In genomic region chr12:112941776-112942713, GRCm38 (mm10) we compare ENCODE assay signal across 8 mouse cellular contexts. TPM values are rescaled to one million over a fixed set of nuclear protein-coding genes. Genes with fewer than 3 reads are reported as not detected.
DNase-seq lines count a peak whose midpoint lies in the region; ATAC-seq and TF ChIP-seq lines count a peak whose summit lies in the region.

Gene Nudt14, minus strand, starts transcription at chr12:112942124.

- peak; percentile 88 for ATAC-seq in heart, embryonic 12.5 days (ENCODE audit: insufficient number of reproducible peaks, low FRiP score)
- peak; percentile 83 for ATAC-seq in kidney, embryonic 16.5 days (ENCODE audit: low FRiP score, low TSS enrichment)
- peak; percentile 87 for ATAC-seq in liver, embryonic 14.5 days (ENCODE audit: insufficient read depth)
- ATAC-seq in stomach, embryonic 16.5 days (ENCODE audit: insufficient read depth, low FRiP score), result peak; percentile 89

- no peaks in the 10 kb centered on the region for H3K36me3 ChIP-seq in C2C12 (ENCODE audit: control insufficient read depth, insufficient read depth)
- no peaks in the 10 kb centered on the region for H3K36me3 ChIP-seq in heart, embryonic 12.5 days
- no peaks in the 10 kb centered on the region for H3K36me3 ChIP-seq in kidney, embryonic 16.5 days (ENCODE audit: insufficient read depth, low read length)
- H3K36me3 ChIP-seq in liver, embryonic 14.5 days (replicated peaks; ENCODE audit: control insufficient read depth, insufficient read depth, low read depth), result no peaks in the 10 kb centered on the region
- H3K36me3 ChIP-seq in stomach, embryonic 16.5 days (ENCODE audit: control insufficient read depth, insufficient read depth, low read length), result no peaks in the 10 kb centered on the region

- H3K9ac ChIP-seq in heart, embryonic 12.5 days, result peak within 1 kb of the TSS; percentile 85
- peak within 1 kb of the TSS; percentile 84 for H3K9ac ChIP-seq in kidney, embryonic 16.5 days (replicated peaks; ENCODE audit: low read length)
- peak within 1 kb of the TSS; percentile 61 for H3K9ac ChIP-seq in liver, embryonic 14.5 days (replicated peaks)
- H3K9ac ChIP-seq in stomach, embryonic 16.5 days (ENCODE audit: low read length), result peak within 1 kb of the TSS; percentile 85

- no peaks in the 10 kb centered on the region for H3K9me3 ChIP-seq in heart, embryonic 12.5 days (replicated peaks)
- H3K9me3 ChIP-seq in kidney, embryonic 16.5 days (ENCODE audit: low read length), result no peaks in the 10 kb centered on the region
- H3K9me3 ChIP-seq in liver, embryonic 14.5 days (ENCODE audit: control insufficient read depth, low read length), result no peaks in the 10 kb centered on the region
- no peaks in the 10 kb centered on the region for H3K9me3 ChIP-seq in stomach, embryonic 16.5 days (replicated peaks; ENCODE audit: control insufficient read depth, low read length)

- peak within 1 kb of the TSS; percentile 40 for H3K4me3 ChIP-seq in C2C12 (ENCODE audit: insufficient read depth, poor library complexity, severe bottlenecking)
- H3K4me3 ChIP-seq in embryonic fibroblast, embryonic 13.5 days (ENCODE audit: insufficient read depth, low read length), result peak within 1 kb of the TSS; percentile 47
- H3K4me3 ChIP-seq in heart, embryonic 12.5 days, result peak within 1 kb of the TSS; percentile 83
- H3K4me3 ChIP-seq in kidney, embryonic 16.5 days (ENCODE audit: low read length), result peak within 1 kb of the TSS; percentile 78
- peak within 1 kb of the TSS; percentile 72 to 82 for H3K4me3 ChIP-seq in liver, embryonic 14.5 days (ENCODE audit: insufficient read depth in 1 of 2, low read depth in 2 of 2, low read length in 2 of 2)
- H3K4me3 ChIP-seq in stomach, embryonic 16.5 days (replicated peaks; ENCODE audit: low read length), result peak within 1 kb of the TSS; percentile 69

- peaks cover 8% of the 10 kb centered on the region for H3K79me2 ChIP-seq in C2C12 (ENCODE audit: control insufficient read depth, insufficient read depth)

- H3ac ChIP-seq in C2C12 (ENCODE audit: control insufficient read depth, insufficient read length, low read depth), result peak within 1 kb of the TSS; percentile 96

- 2% methylated on average over 58 of the region's 58 CpGs for WGBS in heart, embryonic 12.5 days
- WGBS in kidney, embryonic 16.5 days, result 1% methylated on average over 55 of the region's 58 CpGs
- WGBS in liver, embryonic 14.5 days (ENCODE audit: insufficient replicate concordance), result 2% methylated on average over 57 of the region's 58 CpGs
- 1% methylated on average over 58 of the region's 58 CpGs for WGBS in stomach, embryonic 16.5 days

- H3K4me1 ChIP-seq in embryonic fibroblast, embryonic 13.5 days (ENCODE audit: control insufficient read depth, insufficient read depth, low read length), result 0 out of 2 replicates have a peak, but pooled peaks cover 2% of the 10 kb centered on the region
- H3K4me1 ChIP-seq in heart, embryonic 12.5 days (replicated peaks), result peaks cover 36% of the 10 kb centered on the region
- H3K4me1 ChIP-seq in kidney, embryonic 16.5 days (ENCODE audit: insufficient read depth, low read length), result peaks cover 14% of the 10 kb centered on the region
- H3K4me1 ChIP-seq in liver, embryonic 14.5 days (replicated peaks; ENCODE audit: control insufficient read depth in 2 of 2, insufficient read depth in 2 of 2, low read length in 1 of 2), result peaks cover 3 to 10% of the 10 kb centered on the region in 2 experiments; a peak in 3 of 4 replicates
- peaks cover 29% of the 10 kb centered on the region for H3K4me1 ChIP-seq in stomach, embryonic 16.5 days (ENCODE audit: control insufficient read depth, insufficient read depth, low read length)

- TF ChIP-seq CTCF in C2C12 (IDR thresholded peaks at IDR 0.05; ENCODE audit: control insufficient read depth, insufficient read depth, insufficient read length), result no peak
- no peak for TF ChIP-seq CTCF in embryonic fibroblast, embryonic 13.5 days (IDR thresholded peaks at IDR 0.05; ENCODE audit: borderline replicate concordance, insufficient read depth, low read length)
- no peak for TF ChIP-seq CTCF in liver, embryonic 14.5 days (IDR thresholded peaks at IDR 0.05; ENCODE audit: low read depth)

- H3K27ac ChIP-seq in embryonic fibroblast, embryonic 13.5 days (ENCODE audit: insufficient read depth, low read length), result no peak within 1 kb of the TSS
- peak within 1 kb of the TSS; percentile 58; the same call in 1 of the 2 replicates for H3K27ac ChIP-seq in heart, embryonic 12.5 days (ENCODE audit: poor library complexity, severe bottlenecking)
- H3K27ac ChIP-seq in kidney, embryonic 16.5 days (ENCODE audit: low read length), result peak within 1 kb of the TSS; percentile 83
- no peak within 1 kb of the TSS for H3K27ac ChIP-seq in liver, embryonic 14.5 days
- H3K27ac ChIP-seq in stomach, embryonic 16.5 days (ENCODE audit: low read length), result peak within 1 kb of the TSS; percentile 85

- H3K27me3 ChIP-seq in C2C12 (ENCODE audit: control insufficient read depth, insufficient read depth, insufficient read length), result no peaks in the 10 kb centered on the region
- 0 out of 2 replicates have a peak, but pooled peaks cover 17% of the 10 kb centered on the region for H3K27me3 ChIP-seq in heart, embryonic 12.5 days (replicated peaks)
- H3K27me3 ChIP-seq in kidney, embryonic 16.5 days (ENCODE audit: insufficient read depth, low read length), result no peaks in the 10 kb centered on the region
- H3K27me3 ChIP-seq in liver, embryonic 14.5 days (ENCODE audit: control insufficient read depth, insufficient read depth, low read length), result no peaks in the 10 kb centered on the region
- H3K27me3 ChIP-seq in stomach, embryonic 16.5 days (ENCODE audit: control insufficient read depth, insufficient read depth, low read length), result no peaks in the 10 kb centered on the region

- peak; percentile 69 for TF ChIP-seq POLR2A in embryonic fibroblast, embryonic 13.5 days (IDR thresholded peaks at IDR 0.05; ENCODE audit: low read depth, low read length)

- TF ChIP-seq EP300 in liver, embryonic 14.5 days (IDR thresholded peaks at IDR 0.05; ENCODE audit: low read depth), result no peak

- no peaks in the 10 kb centered on the region for H3K79me3 ChIP-seq in C2C12 (ENCODE audit: low read depth)

- peak within 1 kb of the TSS; percentile 83 for H3K4me2 ChIP-seq in heart, embryonic 12.5 days
- peak within 1 kb of the TSS; percentile 71 for H3K4me2 ChIP-seq in kidney, embryonic 16.5 days (replicated peaks; ENCODE audit: low read depth, low read length)
- peak within 1 kb of the TSS; percentile 57 for H3K4me2 ChIP-seq in liver, embryonic 14.5 days (ENCODE audit: low read depth)
- H3K4me2 ChIP-seq in stomach, embryonic 16.5 days (ENCODE audit: low read depth, low read length), result peak within 1 kb of the TSS; percentile 78

- peak; percentile 82 to 92 for DNase-seq in adrenal gland, postnatal 36 days
- peak; percentile 50 to 53 (median 50) for DNase-seq in liver, embryonic 14.5 days (ENCODE audit: low read depth in 3 of 3, low spot score in 3 of 3)
- peak; percentile 83 for DNase-seq in neural tube, embryonic 10.5 days (ENCODE audit: extremely low spot score, low spot score)

TF ChIP-seq in C2C12, 6 proteins besides CTCF, POLR2A, EP300 and RAD21:
- no peak for TF ChIP-seq MYOD1 (IDR thresholded peaks at IDR 0.05; ENCODE audit: control insufficient read depth, insufficient read length, low read depth)
- TF ChIP-seq FOSL1 (IDR thresholded peaks at IDR 0.05; ENCODE audit: insufficient read depth, low read length, poor library complexity, severe bottlenecking), result no peak
- TF ChIP-seq MYOG (IDR thresholded peaks at IDR 0.05; ENCODE audit: control insufficient read depth, extremely low read depth, insufficient read length), result no peak
- no peak for TF ChIP-seq CEBPB (IDR thresholded peaks at IDR 0.05; ENCODE audit: low read depth)
- TF ChIP-seq MAX (IDR thresholded peaks at IDR 0.05), result no peak
- TF ChIP-seq USF1 (IDR thresholded peaks at IDR 0.05; ENCODE audit: low read depth), result no peak

RNA-seq across cellular contexts. Expression of gene Nudt14, which starts in this region (rescaled TPM):
- polyA plus RNA-seq in C2C12 (2012; fragmentation: generic; extraction: Trizol), result 77.7 TPM
- 10 to 100 TPM; 26.5 to 34.7 TPM for total RNA-seq in adrenal gland, postnatal 36 days (2021)
- polyA plus RNA-seq in embryonic fibroblast, embryonic 13.5 days (2011; ENCODE audit: insufficient read length, low read depth, missing spikeins), result 6.4 and 8.4 TPM in 2 replicates
- polyA plus RNA-seq in heart, embryonic 12.5 days (2016; fragmentation: Nextera tagmentation; extraction: Ambion mirVana), result 38.3 and 41.7 TPM in 2 replicates
- 99.1 and 104 TPM in 2 replicates for polyA plus RNA-seq in kidney, embryonic 16.5 days (2015; fragmentation: Nextera tagmentation; extraction: Ambion mirVana)
- 6.3 and 7.5 TPM in 2 replicates for polyA plus RNA-seq in liver, embryonic 14.5 days (2012; rRNA removed)
- polyA plus RNA-seq in liver, embryonic 14.5 days (2014; fragmentation: Nextera tagmentation; extraction: Ambion mirVana), result 16.9 and 18.4 TPM in 2 replicates
- 80.2 and 81.9 TPM in 2 replicates for polyA plus RNA-seq in stomach, embryonic 16.5 days (2015; fragmentation: Nextera tagmentation; extraction: Ambion mirVana)

Comparison
In these comparisons a context has a peak if more than half of its experiments do, and no peak if none do; other contexts are left out.
1. H3K27ac ChIP-seq: peak in heart, embryonic 12.5 days (single experiment), kidney, embryonic 16.5 days (single experiment) and stomach, embryonic 16.5 days (single experiment); none in embryonic fibroblast, embryonic 13.5 days (single experiment) and liver, embryonic 14.5 days (single experiment).
2. Peak in every context shown above with its lines, with median percentiles within 50 percentile points of each other: H3K4me3 ChIP-seq, DNase-seq, ATAC-seq, H3K4me2 ChIP-seq and H3K9ac ChIP-seq.